Mouse (Mus musculus) liver, embryonic 13.5 days (tissue): Measurements from ENCODE around the gene Foxd2. TPM values are rescaled to one million over a fixed set of nuclear protein-coding genes. Genes with fewer than 3 reads are reported as not detected.

Experiments
- ATAC-seq: fragments of 200-750 bp; cut with Nextera tagmentation; 2 replicates; pipeline ENCODE4 v1.8.0; 2017; ENCODE audit warnings: low read depth, mild to moderate bottlenecking, moderate number of reproducible peaks, moderate library complexity
- DNase-seq: peaks from one replicate; pipeline ENCODE4 v3.0.0; 2022
- H3K27ac ChIP-seq: fragments of 300-500 bp; sonication (generic); 2 replicates; pipeline ENCODE4 v1.5.1; 2015; ENCODE audit warnings: moderate library complexity, mild to moderate bottlenecking, inconsistent platforms
- H3K27me3 ChIP-seq: fragments of 300-500 bp; sonication (generic); 2 replicates; pipeline ENCODE4 v1.6.1; 2015; ENCODE audit warnings: mild to moderate bottlenecking, inconsistent platforms
- H3K36me3 ChIP-seq: fragments of 300-500 bp; sonication (generic); 2 replicates; pipeline ENCODE4 v1.6.1; 2015; ENCODE audit warnings: mild to moderate bottlenecking, inconsistent platforms
- H3K4me1 ChIP-seq: fragments of 300-500 bp; sonication (generic); replicated peaks from 2 replicates; pipeline ENCODE4 v1.6.1; 2015; ENCODE audit warnings: inconsistent platforms
- H3K4me2 ChIP-seq: fragments of 300-500 bp; sonication (generic); 2 replicates; pipeline ENCODE4 v1.6.1; 2015; ENCODE audit warnings: inconsistent platforms, mild to moderate bottlenecking, moderate library complexity
- H3K4me3 ChIP-seq: fragments of 300-500 bp; sonication (generic); replicated peaks from 2 replicates; pipeline ENCODE4 v1.5.1; 2015; ENCODE audit warnings: mild to moderate bottlenecking, inconsistent platforms
- H3K9ac ChIP-seq: fragments of 300-500 bp; sonication (generic); 2 replicates; pipeline ENCODE4 v1.6.1; 2015; ENCODE audit warnings: mild to moderate bottlenecking, inconsistent platforms
- H3K9me3 ChIP-seq: fragments of 300-500 bp; sonication (generic); replicated peaks from 2 replicates; pipeline ENCODE4 v1.6.1; 2016; ENCODE audit warnings: inconsistent platforms
- WGBS: fragments of 180-500 bp; shearing (Covaris S2); methylation state at CpG from one replicate; pipeline ENCODE4 v1.1.7; 2015; ENCODE audit not compliant: insufficient replicate concordance; 5-methylcytosine and 5-hydroxymethylcytosine counted together
- polyA plus RNA-seq: library from polyadenylated mRNA; unstranded; fragments of >200 nt; fragmentation: Nextera tagmentation; extraction: Ambion mirVana; gene quantifications from 2 replicates; pipeline ENCODE4 v1.2.1, GENCODE M21; 2015

Gene Foxd2
- polyA plus RNA-seq, 1 experiment from 2014 or later = not detected

DNA sequence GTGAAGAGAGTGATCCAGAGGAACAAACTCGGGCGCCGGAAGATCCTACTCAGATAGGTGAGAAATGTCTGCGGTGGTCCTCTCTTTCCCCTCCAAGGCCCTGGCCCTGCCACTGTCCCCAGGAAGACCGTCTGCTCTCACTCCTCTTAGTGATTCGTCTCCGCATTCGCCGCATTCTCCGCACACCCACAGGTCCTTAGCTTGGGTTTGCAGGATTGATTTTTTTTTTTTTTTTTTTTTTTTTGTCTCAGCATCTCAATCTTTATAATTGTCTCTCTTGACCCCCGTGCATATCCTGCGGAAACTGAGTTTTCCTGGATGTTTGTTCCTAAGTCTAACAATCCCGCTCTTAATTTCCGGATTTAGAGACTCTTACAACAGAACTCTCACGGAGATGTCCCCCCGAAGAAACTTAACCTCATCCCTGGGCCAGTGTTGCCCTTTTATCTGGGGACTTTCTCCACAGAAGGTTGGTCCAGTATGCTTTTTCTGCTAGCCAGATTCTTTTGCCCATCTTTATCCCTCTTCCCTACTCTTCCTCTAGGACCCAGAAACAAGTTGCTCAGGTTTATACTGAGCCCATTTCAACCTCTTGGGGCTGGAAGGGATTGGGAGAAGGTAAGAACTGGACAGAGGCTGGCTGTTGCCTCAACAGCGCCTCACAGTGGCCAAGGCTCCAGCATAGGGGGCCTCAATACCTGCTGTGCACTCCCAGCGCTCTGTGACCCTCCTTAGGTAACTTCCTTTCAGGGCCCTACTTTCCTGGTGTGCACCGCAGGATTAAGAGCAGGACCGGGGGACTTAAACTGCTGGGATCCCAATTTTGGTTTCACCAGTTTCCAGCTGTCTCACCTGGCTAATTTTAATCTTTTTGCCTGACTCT, 1.2 kb upstream of the Foxd2 start:
- no peaks in the 10 kb centered on the region for H3K36me3 ChIP-seq
- ATAC-seq (no peak), DNase-seq (no peak)
- H3K4me2 ChIP-seq = peak overlapping the region; percentile 85
- H3K9ac ChIP-seq = peak overlapping the region; percentile 55; the same call in 1 of the 2 replicates
- H3K27ac ChIP-seq = no peak overlapping the region
- H3K4me1 ChIP-seq = peaks cover 26% of the 10 kb centered on the region
- peak overlapping the region; percentile 62 for H3K4me3 ChIP-seq
- H3K27me3 ChIP-seq = peaks cover 100% of the 10 kb centered on the region
- WGBS = 2% methylated on average over 20 of the region's 20 CpGs
- H3K9me3 ChIP-seq = no peaks in the 10 kb centered on the region

DNA sequence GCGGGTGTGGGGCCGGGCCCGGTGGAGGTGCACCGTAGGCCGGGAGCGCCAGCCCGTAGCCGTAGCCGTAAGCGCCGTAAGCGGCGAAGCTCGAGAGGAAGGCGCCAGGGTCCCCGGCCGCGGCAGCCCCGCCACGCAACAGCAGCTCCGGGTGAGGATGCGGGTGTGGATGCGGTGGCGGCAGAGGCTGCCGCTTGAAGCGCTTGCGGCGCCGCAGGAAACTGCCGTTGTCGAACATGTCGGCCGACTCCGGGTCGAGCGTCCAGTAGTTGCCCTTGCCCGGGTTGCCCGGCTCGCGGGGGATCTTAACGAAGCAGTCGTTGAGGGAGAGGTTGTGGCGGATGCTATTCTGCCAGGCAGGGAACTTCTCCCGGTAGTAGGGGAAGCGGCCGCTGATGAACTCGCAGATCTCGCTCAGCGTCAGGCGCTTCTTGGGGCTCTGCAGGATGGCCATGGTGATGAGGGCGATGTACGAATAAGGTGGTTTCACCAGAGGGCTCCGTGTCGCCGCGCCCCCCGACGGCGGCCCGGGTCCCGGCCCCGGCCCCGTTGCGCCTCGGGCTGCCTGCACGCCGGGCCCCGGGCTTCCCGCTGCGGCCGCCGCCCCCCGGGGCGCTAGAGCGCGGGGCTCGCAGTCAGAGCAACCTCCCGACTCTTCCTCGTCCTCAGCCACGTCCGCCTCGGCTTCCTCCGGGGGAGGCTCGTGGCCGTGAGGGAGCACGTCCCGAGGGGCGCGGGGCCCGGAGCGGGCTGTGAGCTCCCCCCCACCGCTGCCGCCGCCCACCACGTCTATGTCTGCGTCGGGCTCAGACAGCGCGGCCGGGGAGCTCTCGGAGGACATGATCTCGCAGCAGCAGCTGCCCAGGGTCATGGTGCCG, 483 bp downstream of the Foxd2 start:
- Histone ChIP-seq H3K36me3 (no peaks in the 10 kb centered on the region), H3K4me2 (peak overlapping the region; percentile 85), H3K4me3 (peak overlapping the region; percentile 62), H3K27me3 (peaks cover 100% of the 10 kb centered on the region), H3K9me3 (no peaks in the 10 kb centered on the region), H3K9ac (peak overlapping the region; percentile 55), H3K4me1 (peaks cover 26% of the 10 kb centered on the region), H3K27ac (no peak overlapping the region)
- DNase-seq (no peak), ATAC-seq (no peak)
- WGBS = 1% methylated on average over 102 of the region's 103 CpGs

DNA sequence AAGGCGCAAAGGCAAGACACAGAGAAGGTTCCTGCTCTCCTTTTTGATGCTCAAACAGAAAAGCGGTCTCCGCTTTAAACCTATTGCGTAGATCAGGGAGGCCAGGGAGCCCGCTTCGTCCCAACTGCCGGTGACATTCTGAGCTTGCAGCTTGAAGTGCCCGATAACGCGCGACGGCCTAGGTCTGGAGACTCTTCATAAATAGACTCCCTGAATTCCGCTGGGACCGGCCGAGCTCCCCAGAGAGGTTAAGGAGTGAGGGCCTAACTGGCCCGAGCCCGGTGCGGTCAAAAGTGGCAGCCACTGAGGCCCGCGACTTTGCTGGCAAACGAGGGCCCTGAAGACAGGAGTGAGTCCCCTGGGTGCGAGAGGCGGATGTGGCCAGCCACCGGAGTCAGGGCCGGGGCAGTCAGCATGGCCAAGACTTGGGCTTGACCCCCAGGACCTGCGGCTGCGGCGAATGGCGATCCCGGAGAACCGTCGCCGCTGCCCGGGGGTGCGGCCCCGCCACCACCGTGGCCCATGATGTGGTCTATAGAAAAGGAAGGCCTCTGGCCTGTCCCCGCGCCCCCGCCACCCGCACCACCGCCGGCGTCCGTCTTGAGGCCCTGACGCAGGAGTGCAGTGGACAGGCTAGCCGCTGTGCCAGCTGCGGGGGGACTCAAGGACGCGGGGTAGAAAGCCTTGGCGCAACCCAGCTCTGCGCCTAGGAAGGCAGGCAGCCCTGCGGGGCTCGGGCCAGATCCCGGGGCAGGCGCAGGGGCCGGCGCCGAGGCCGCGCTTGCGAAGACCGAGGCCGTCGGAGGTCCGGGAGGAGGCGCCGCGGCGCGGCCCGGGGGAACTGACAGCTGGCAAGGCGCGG, 1.4 kb downstream of the Foxd2 start:
- peaks cover 100% of the 10 kb centered on the region for H3K27me3 ChIP-seq
- H3K9me3 ChIP-seq = no peaks in the 10 kb centered on the region
- ATAC-seq (no peak), DNase-seq (no peak)
- peaks cover 26% of the 10 kb centered on the region for H3K4me1 ChIP-seq
- H3K36me3 ChIP-seq = no peaks in the 10 kb centered on the region
- 2% methylated on average over 73 of the region's 74 CpGs for WGBS
- H3K4me3 ChIP-seq = peak overlapping the region; percentile 62
- no peak overlapping the region for H3K9ac ChIP-seq
- H3K4me2 ChIP-seq = peak overlapping the region; percentile 85
- H3K27ac ChIP-seq = no peak overlapping the region

DNA sequence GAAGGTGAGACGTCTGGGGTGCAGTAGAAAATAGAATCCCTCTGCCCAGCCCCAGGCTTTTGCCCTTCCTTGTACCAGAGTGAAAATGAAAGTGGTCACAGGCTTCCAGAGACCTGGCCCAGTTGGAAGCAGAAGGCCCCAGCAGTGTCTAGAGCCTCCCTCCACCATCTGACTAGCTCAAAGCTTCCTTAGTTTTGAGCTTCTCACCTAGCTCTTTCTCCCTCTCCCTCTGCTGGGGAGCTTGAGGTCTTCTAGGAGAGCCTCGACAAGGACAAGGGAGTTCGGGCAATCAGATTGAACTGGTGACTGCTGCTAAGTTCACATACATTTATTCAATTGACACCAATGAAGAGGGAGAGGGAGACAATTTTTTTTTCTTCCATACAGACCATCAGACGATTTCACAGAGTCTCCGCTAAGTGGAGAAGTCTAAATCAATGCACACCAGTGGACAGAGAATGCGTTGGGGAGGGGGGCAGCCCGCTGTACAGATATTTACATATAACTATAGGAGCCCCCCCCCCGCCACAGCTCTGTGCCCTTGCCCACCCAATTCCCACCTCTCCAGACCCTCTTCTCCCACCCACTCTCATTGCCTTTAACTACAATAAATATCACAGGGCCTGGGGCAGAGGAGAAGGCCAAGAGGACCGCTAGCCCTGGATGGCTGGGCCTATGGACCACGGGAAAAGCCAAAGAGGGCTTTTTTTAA, 2.5 kb downstream of the Foxd2 start:
- Histone ChIP-seq H3K4me1 (peaks cover 26% of the 10 kb centered on the region), H3K27me3 (peaks cover 100% of the 10 kb centered on the region), H3K27ac (no peak overlapping the region), H3K4me3 (no peak overlapping the region), H3K36me3 (no peaks in the 10 kb centered on the region), H3K4me2 (no peak overlapping the region), H3K9me3 (no peaks in the 10 kb centered on the region), H3K9ac (no peak overlapping the region)
- 13% methylated on average over 10 of the region's 10 CpGs for WGBS
- ATAC-seq (no peak), DNase-seq (no peak)

DNA sequence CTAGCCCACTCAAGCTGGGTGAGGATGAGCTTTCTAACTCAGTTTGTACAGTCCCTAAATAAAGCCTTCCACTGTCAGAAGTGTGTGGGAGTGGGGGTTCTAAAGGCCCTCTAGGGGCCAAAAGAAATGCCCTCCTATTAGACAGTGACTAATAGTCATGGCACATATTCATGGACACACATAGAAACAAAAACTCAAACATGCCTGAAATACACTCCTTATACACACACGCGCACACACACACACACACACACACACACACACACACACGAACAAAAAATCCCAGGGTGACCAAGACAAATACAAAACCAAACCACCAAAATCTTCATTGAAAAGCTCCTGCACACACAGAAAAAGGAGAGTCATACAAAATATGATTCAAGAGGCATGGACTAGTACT, 3.2 kb downstream of the Foxd2 start:
- DNase-seq (no peak), ATAC-seq (no peak)
- H3K4me2 ChIP-seq = no peak overlapping the region
- 45% methylated on average over 3 of the region's 3 CpGs for WGBS
- peaks cover 26% of the 10 kb centered on the region for H3K4me1 ChIP-seq
- H3K27me3 ChIP-seq = peaks cover 100% of the 10 kb centered on the region
- H3K4me3 ChIP-seq = no peak overlapping the region
- H3K36me3 ChIP-seq = no peaks in the 10 kb centered on the region
- H3K9me3 ChIP-seq = no peaks in the 10 kb centered on the region
- no peak overlapping the region for H3K9ac ChIP-seq
- no peak overlapping the region for H3K27ac ChIP-seq

DNA sequence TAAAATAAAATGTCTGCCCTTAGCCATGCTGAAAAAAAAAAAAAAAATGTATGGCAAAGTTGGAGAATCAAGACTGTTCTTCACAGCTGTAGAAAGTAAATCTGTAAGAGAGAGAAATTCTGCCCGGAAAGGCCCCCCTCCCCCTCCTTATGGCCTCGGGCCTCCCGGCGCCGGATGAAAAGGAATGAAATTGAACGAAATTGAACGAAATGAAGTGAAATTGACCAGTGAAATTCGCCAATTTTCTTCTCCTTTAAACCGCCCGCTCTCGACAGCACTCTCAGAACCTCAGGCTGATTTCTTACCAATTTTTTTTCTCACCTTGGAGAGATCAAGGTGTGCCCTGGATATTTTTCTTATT, 5.3 kb downstream of the Foxd2 start:
- peaks cover 10% of the 10 kb centered on the region for H3K4me1 ChIP-seq

DNA sequence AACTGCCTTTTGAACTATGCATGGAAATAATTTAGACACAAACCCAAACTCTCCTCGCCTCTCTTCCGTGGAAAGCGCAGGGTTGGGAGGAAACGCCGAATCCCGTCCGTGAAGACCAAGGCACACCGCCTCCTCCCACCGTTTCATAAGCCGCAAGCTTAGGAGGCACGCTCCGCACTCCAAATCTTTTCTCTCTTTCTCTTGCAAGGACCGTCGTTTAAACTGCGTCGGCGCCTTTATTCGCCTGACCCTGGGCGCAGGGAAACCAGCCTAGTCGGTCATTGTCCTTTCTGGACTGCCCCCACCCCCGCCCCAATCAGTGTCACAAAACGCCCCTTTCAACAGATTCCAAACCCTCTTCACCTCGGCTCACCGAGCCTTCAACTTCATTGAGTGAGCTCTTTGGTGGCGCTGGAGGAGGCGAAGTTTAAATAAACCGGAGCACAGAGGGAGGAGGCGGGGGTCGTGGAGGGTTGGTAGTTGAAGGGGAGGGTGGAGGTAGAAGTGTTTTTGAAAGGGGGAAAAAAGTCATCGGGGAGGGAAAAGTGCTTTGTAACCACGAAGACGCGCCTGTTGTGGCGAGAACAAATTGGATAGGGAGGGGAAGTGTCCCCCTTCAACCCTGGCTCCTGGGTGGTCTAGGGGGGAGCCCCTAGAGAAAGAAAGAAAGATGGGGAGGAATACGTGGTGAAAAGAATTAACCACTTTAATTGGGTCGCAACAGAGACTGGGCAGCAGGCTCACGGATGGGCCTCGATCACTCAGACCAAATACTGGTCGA, 5.8 kb downstream of the Foxd2 start:
- no peak overlapping the region for H3K27ac ChIP-seq
- H3K4me2 ChIP-seq = no peak overlapping the region
- no peak overlapping the region for H3K4me3 ChIP-seq
- 2% methylated on average over 39 of the region's 39 CpGs for WGBS
- ATAC-seq = no peak
- H3K4me1 ChIP-seq = peaks cover 4% of the 10 kb centered on the region
- DNase-seq = no peak
- peaks cover 100% of the 10 kb centered on the region for H3K27me3 ChIP-seq
- no peaks in the 10 kb centered on the region for H3K36me3 ChIP-seq
- H3K9ac ChIP-seq = no peak overlapping the region
- H3K9me3 ChIP-seq = no peaks in the 10 kb centered on the region

More for the DNA sequence above, 5.3 kb downstream of the Foxd2 start:
- Histone ChIP-seq H3K9me3 (no peaks in the 10 kb centered on the region), H3K27me3 (peaks cover 100% of the 10 kb centered on the region), H3K36me3 (no peaks in the 10 kb centered on the region), H3K9ac (no peak overlapping the region), H3K4me2 (no peak overlapping the region), H3K4me3 (no peak overlapping the region), H3K27ac (no peak overlapping the region)
- WGBS = 6% methylated on average over 11 of the region's 11 CpGs
- no peak for DNase-seq
- no peak for ATAC-seq

DNA sequence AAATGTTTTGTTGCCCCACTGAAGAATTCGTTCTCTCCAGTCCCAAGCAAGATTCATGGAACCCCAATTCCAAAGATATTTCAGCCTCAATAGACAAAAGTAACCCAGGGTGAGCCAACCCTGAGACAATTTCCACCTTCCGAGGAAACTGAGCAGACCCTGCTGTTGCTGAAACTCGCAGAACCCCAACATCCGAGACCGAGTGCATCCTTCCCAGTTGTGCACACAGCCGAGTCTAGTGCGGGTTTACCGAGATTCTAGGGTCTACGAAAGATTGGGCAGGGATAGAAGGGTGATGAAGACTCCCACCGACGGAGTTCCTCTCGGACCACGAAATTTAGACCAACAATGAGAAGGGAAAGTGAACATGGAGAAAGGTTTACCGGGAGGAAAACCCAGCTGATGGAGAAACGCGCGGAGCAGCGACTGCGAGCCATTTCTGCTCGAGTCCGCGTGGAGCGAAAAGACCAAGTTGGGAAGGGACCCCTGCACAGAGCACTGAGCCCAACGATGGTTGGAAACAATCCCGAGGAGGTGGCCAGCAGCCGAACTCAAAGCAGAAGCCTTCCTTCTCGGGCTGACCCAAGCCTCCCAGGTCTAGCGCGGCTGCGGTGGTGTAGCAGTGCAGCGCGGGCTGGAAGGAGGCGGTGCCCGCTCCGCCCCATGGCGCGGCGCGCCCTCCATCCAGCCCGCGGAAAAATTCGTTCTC, 6.9 kb downstream of the Foxd2 start:
- WGBS = 1% methylated on average over 42 of the region's 42 CpGs
- no peak for DNase-seq

DNA sequence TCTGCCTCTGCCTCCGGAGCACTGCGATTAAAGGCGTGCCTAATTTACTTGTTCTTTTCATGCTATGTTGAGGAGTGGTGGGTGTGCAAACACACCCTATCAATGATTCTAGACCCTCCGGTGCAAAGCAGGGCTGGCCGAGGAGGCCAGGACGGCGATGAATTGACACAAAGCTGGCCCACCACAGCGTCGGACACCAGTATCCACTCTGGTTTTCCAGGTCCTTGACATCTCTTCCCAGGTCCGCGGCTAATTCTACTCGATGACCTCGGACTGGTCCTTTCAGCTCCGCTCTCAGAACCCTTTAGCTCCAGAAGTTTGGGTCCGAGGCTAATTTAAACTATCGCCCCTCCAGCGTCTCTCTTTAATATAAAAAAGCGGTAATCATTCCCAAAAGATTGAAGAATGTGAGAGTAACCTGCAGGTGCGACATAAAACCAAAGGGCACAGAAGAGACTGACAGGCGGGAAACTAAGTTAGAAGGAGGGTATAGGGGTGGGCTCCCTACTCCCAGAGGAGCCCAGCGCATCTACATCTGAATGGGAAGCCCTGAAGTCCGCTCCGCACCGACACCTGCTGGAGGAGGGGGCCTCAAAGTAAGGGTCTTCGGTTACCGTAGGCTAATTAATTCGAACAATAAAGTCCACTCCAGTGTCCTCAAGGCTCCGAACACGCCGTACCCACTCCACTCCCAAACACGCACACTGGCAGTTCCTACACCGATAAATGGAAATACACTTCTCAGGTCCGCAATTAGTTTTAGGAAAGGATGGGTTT, 7.6 kb downstream of the Foxd2 start:
- H3K4me2 ChIP-seq = no peak overlapping the region
- DNase-seq (no peak), ATAC-seq (no peak)
- H3K9me3 ChIP-seq = no peaks in the 10 kb centered on the region
- no peak overlapping the region for H3K9ac ChIP-seq
- H3K36me3 ChIP-seq = no peaks in the 10 kb centered on the region
- 5% methylated on average over 33 of the region's 33 CpGs for WGBS
- peaks cover 99% of the 10 kb centered on the region for H3K27me3 ChIP-seq
- no peak overlapping the region for H3K27ac ChIP-seq
- H3K4me3 ChIP-seq = no peak overlapping the region
- no peaks in the 10 kb centered on the region for H3K4me1 ChIP-seq

More for the DNA sequence above, 6.9 kb downstream of the Foxd2 start:
- no peak overlapping the region for H3K27ac ChIP-seq
- H3K4me2 ChIP-seq = 0 out of 2 replicates have a peak overlapping the region, but pooled peaks have one; percentile 14
- ATAC-seq = no peak
- peaks cover 99% of the 10 kb centered on the region for H3K27me3 ChIP-seq
- no peak overlapping the region for H3K4me3 ChIP-seq
- no peaks in the 10 kb centered on the region for H3K36me3 ChIP-seq
- no peaks in the 10 kb centered on the region for H3K4me1 ChIP-seq
- H3K9ac ChIP-seq = no peak overlapping the region
- H3K9me3 ChIP-seq = no peaks in the 10 kb centered on the region
